Mouse (Mus musculus): ENCODE results near the gene Wdr25. TPM values are rescaled to one million over a fixed set of nuclear protein-coding genes. Genes with fewer than 3 reads are reported as not detected.

The Wdr25 gene
- total and polyA plus RNA-seq, 3 experiments = 8.3 to 12.4 (median 10.8) TPM

DNA sequence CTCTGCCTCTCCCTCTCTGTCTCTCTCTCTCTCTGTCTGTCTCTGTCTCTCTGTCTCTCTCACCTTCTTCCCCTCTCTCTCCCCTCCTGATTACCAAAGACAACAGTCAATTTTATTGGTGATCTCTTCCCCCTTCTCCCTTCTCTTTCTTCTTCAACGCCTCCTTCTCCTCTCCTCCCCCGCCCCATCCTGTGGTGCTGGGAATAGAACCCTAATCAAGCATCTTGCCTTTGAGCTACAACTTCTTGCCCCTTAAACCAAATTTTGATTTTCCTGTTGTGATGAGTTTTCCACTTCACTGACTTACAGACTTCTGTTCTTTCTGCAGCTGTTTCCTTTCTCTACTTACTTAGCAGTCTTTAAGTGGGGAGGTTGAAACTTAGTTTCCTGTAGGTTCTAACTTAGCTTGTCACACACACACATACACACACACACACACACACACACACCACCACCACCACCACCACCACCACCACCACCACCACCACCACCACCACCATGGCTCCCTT lies 181.4 kb downstream of the Wdr25 start:
- dilution Hi-C loops (cut with MboI; ENCODE audit: extremely low pct_ligation_motif_present, extremely low pct_unique_long_range_greater_than_20kb, low sequenced_read_pairs) = no loop called here
- TF ChIP-seq EP300 (IDR thresholded peaks at IDR 0.05; ENCODE audit: low read length) = 0 out of 2 replicates have a peak, but pooled peaks have one; percentile 23
- TF ChIP-seq ETS1 (conservative IDR thresholded peaks at IDR 0.05; ENCODE audit: low read depth, low read length) = peak; percentile 29
- TF ChIP-seq MAFK (IDR thresholded peaks at IDR 0.05; ENCODE audit: insufficient replicate concordance, low read length) = no peak
- Histone ChIP-seq H3K79me2 (replicated peaks; ENCODE audit: control insufficient read depth, extremely low read depth, insufficient read depth, poor library complexity, severe bottlenecking) (no peaks in the 10 kb centered on the region), H3K27me3 (replicated peaks) (no peaks in the 10 kb centered on the region), H3K4me2 (ENCODE audit: insufficient read depth, low read depth, poor library complexity, severe bottlenecking) (no peak overlapping the region), H3K27ac (ENCODE audit: insufficient read depth, low read depth) (no peak overlapping the region), H3K4me3 (replicated peaks in 1 of 3; ENCODE audit: low read depth in 2 of 3, low read length in 2 of 3, poor library complexity in 1 of 3) (no peak overlapping the region), H3K36me3 (replicated peaks in 1 of 2; ENCODE audit: control insufficient read depth in 1 of 2, insufficient read depth in 1 of 2, low read length in 1 of 2) (no peaks in the 10 kb centered on the region), H3K9ac (ENCODE audit: insufficient read depth, low read depth) (no peak overlapping the region), H3K9me3 (replicated peaks; ENCODE audit: low read length) (no peaks in the 10 kb centered on the region), H3K4me1 (ENCODE audit: control insufficient read depth in 1 of 2, insufficient read depth in 2 of 2) (peaks cover 0 to 69% of the 10 kb centered on the region in 2 experiments; a peak in 2 of 4 replicates)
- no peak for DNase-seq (ENCODE audit: extremely low read depth)
- in situ Hi-C loops (cut with MboI; ENCODE audit: low pct_ligation_motif_present, low pct_unique_long_range_greater_than_20kb, low sequenced_read_pairs) = loop anchor here (25.0 kb wide), 1 partner anchor 312 kb away; no protein-coding TSS in a partner anchor

DNA sequence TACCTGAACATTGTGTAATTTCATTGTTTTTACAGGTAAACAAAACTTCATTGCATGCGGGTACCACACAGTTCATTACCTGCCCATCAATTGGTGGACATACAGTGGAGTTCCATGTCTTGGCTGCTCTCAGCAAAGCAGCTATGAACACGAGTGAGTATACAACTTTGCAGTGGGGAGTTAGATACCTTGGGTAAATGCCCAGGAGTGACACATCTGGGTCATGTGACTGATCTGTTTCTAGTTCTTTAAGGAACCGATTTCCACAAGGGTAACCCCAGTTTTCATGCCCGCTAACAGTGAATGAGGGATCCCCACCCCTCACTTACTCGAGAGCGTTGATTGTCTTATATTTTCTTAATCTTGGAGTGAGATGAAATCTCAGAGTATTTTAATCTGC lies 183.6 kb downstream of the Wdr25 start:
- no peaks in the 10 kb centered on the region for H3K79me2 ChIP-seq (replicated peaks; ENCODE audit: control insufficient read depth, extremely low read depth, insufficient read depth, poor library complexity, severe bottlenecking)
- H3K4me2 ChIP-seq (ENCODE audit: insufficient read depth, low read depth, poor library complexity, severe bottlenecking) = no peak overlapping the region
- in situ Hi-C loops (cut with MboI; ENCODE audit: low pct_ligation_motif_present, low pct_unique_long_range_greater_than_20kb, low sequenced_read_pairs) = no loop called here
- peaks cover 0 to 47% of the 10 kb centered on the region in 2 experiments; a peak in 2 of 4 replicates for H3K4me1 ChIP-seq (ENCODE audit: control insufficient read depth in 1 of 2, insufficient read depth in 2 of 2)
- dilution Hi-C loops (cut with MboI; ENCODE audit: extremely low pct_ligation_motif_present, extremely low pct_unique_long_range_greater_than_20kb, low sequenced_read_pairs) = no loop called here
- TF ChIP-seq NRF1 (IDR thresholded peaks at IDR 0.05; ENCODE audit: low read depth, low read length) = no peak
- TF ChIP-seq CHD2 (IDR thresholded peaks at IDR 0.05; ENCODE audit: low read length) = no peak
- no peak for TF ChIP-seq SIN3A (IDR thresholded peaks at IDR 0.05; ENCODE audit: low read length)
- no peak for TF ChIP-seq JUN (IDR thresholded peaks at IDR 0.05; ENCODE audit: insufficient read depth, low read depth, low read length)
- no peak for DNase-seq (ENCODE audit: extremely low read depth)
- H3K27ac ChIP-seq (ENCODE audit: insufficient read depth, low read depth) = no peak overlapping the region
- H3K27me3 ChIP-seq (replicated peaks) = no peaks in the 10 kb centered on the region
- no peak overlapping the region for H3K4me3 ChIP-seq (replicated peaks in 1 of 3; ENCODE audit: low read depth in 2 of 3, low read length in 2 of 3, poor library complexity in 1 of 3)
- H3K9ac ChIP-seq (ENCODE audit: insufficient read depth, low read depth) = no peak overlapping the region
- H3K9me3 ChIP-seq (replicated peaks; ENCODE audit: low read length) = peaks cover 3% of the 10 kb centered on the region
- H3K36me3 ChIP-seq (replicated peaks in 1 of 2; ENCODE audit: control insufficient read depth in 1 of 2, insufficient read depth in 1 of 2, low read length in 1 of 2) = no peaks in the 10 kb centered on the region

Other genes starting within 250 kb of the Wdr25 start
- not detected in 2 replicates for gene Degs2, start 191.3 kb upstream of the Wdr25 start, total RNA-seq (2012; rRNA removed)
- gene Degs2, start 191.3 kb upstream of the Wdr25 start, total RNA-seq (2014; rRNA removed) = not detected in 2 replicates
- 0.34 TPM in 1 of 2 replicates, not detected in the other for gene Degs2, start 191.3 kb upstream of the Wdr25 start, polyA plus RNA-seq (2012; ENCODE audit: insufficient read length, low read depth)
- gene Yy1, start 100.7 kb upstream of the Wdr25 start, total RNA-seq (2012; rRNA removed) = 30.8 and 34.6 TPM in 2 replicates
- gene Yy1, start 100.7 kb upstream of the Wdr25 start, total RNA-seq (2014; rRNA removed) = 51.7 and 54.9 TPM in 2 replicates
- 53.9 and 56.8 TPM in 2 replicates for gene Yy1, start 100.7 kb upstream of the Wdr25 start, polyA plus RNA-seq (2012; ENCODE audit: insufficient read length, low read depth)
- 2.0 and 2.6 TPM in 2 replicates for gene Slc25a29, start 57.7 kb upstream of the Wdr25 start, total RNA-seq (2012; rRNA removed)
- gene Slc25a29, start 57.7 kb upstream of the Wdr25 start, total RNA-seq (2014; rRNA removed) = 1.1 and 1.7 TPM in 2 replicates
- 1.5 TPM in 2 replicates for gene Slc25a29, start 57.7 kb upstream of the Wdr25 start, polyA plus RNA-seq (2012; ENCODE audit: insufficient read length, low read depth)
- gene Slc25a47, start 57.6 kb upstream of the Wdr25 start, total RNA-seq (2012; rRNA removed) = 5.3 and 6.1 TPM in 2 replicates
- gene Slc25a47, start 57.6 kb upstream of the Wdr25 start, total RNA-seq (2014; rRNA removed) = 2.7 and 3.1 TPM in 2 replicates
- 3.0 and 3.5 TPM in 2 replicates for gene Slc25a47, start 57.6 kb upstream of the Wdr25 start, polyA plus RNA-seq (2012; ENCODE audit: insufficient read length, low read depth)
- 73.5 and 76.9 TPM in 2 replicates for gene Wars, start 543 bp downstream of the Wdr25 start, total RNA-seq (2012; rRNA removed)
- gene Wars, start 543 bp downstream of the Wdr25 start, total RNA-seq (2014; rRNA removed) = 83.0 and 88.0 TPM in 2 replicates
- 85.5 and 93.5 TPM in 2 replicates for gene Wars, start 543 bp downstream of the Wdr25 start, polyA plus RNA-seq (2012; ENCODE audit: insufficient read length, low read depth)
- gene Begain, start 174.6 kb downstream of the Wdr25 start, total RNA-seq (2012; rRNA removed) = 0.08 TPM in 1 of 2 replicates, not detected in the other
- gene Begain, start 174.6 kb downstream of the Wdr25 start, total RNA-seq (2014; rRNA removed) = 0.08 TPM in 1 of 2 replicates, not detected in the other
- 0.41 and 0.89 TPM in 2 replicates for gene Begain, start 174.6 kb downstream of the Wdr25 start, polyA plus RNA-seq (2012; ENCODE audit: insufficient read length, low read depth)